Mouse (Mus musculus): ENCODE results near the gene Mum1l1. TPM values are rescaled to one million over a fixed set of nuclear protein-coding genes. Genes with fewer than 3 reads are reported as not detected.

Mum1l1 gene
- polyA plus RNA-seq, 2 experiments, result 0.42 to 1.6 TPM

- no peaks in the 10 kb centered on the region for H3K36me3 ChIP-seq (replicated peaks; ENCODE audit: control insufficient read depth, insufficient read depth, low read depth)
- WGBS (ENCODE audit: insufficient replicate concordance), result 55% methylated on average over 4 of the region's 4 CpGs
Measured at GRCm38 (mm10) chrX:139281966-139282365, 72.1 kb downstream of the Mum1l1 start.

More at GRCm38 (mm10) chrX:139281966-139282365, 72.1 kb downstream of the Mum1l1 start:
- H3K4me3 ChIP-seq (ENCODE audit: insufficient read depth in 1 of 2, low read depth in 2 of 2, low read length in 2 of 2), result no peak overlapping the region
- no peaks in the 10 kb centered on the region for H3K27me3 ChIP-seq (ENCODE audit: control insufficient read depth, insufficient read depth, low read length)
- no peak for DNase-seq (ENCODE audit: low read depth in 3 of 3, low spot score in 3 of 3)
- TF ChIP-seq CTCF (IDR thresholded peaks at IDR 0.05; ENCODE audit: low read depth) (no peak), EP300 (IDR thresholded peaks at IDR 0.05; ENCODE audit: low read depth) (no peak)
- no peaks in the 10 kb centered on the region for H3K4me1 ChIP-seq (replicated peaks; ENCODE audit: control insufficient read depth in 2 of 2, insufficient read depth in 2 of 2, low read length in 1 of 2)
- H3K9me3 ChIP-seq (ENCODE audit: control insufficient read depth, low read length), result no peaks in the 10 kb centered on the region
- H3K9ac ChIP-seq (replicated peaks), result no peak overlapping the region
- H3K4me2 ChIP-seq (ENCODE audit: low read depth), result no peak overlapping the region
- H3K27ac ChIP-seq, result no peak overlapping the region
- no peak for ATAC-seq (ENCODE audit: insufficient read depth)

Other genes starting within 250 kb of the Mum1l1 start
- gene Serpina7, start 124.8 kb upstream of the Mum1l1 start, polyA plus RNA-seq (2012; rRNA removed), result 1.4 and 2.6 TPM in 2 replicates
- gene Serpina7, start 124.8 kb upstream of the Mum1l1 start, polyA plus RNA-seq (2014; fragmentation: Nextera tagmentation; extraction: Ambion mirVana), result 8.5 and 8.9 TPM in 2 replicates
- not detected in 2 replicates for gene 4930513O06Rik, start 123.8 kb upstream of the Mum1l1 start, polyA plus RNA-seq (2012; rRNA removed)
- gene 4930513O06Rik, start 123.8 kb upstream of the Mum1l1 start, polyA plus RNA-seq (2014; fragmentation: Nextera tagmentation; extraction: Ambion mirVana), result 0.18 and 0.25 TPM in 2 replicates
- not detected in 2 replicates for gene 4933428M09Rik, start 30.8 kb upstream of the Mum1l1 start, polyA plus RNA-seq (2012; rRNA removed)
- not detected in 2 replicates for gene 4933428M09Rik, start 30.8 kb upstream of the Mum1l1 start, polyA plus RNA-seq (2014; fragmentation: Nextera tagmentation; extraction: Ambion mirVana)
- gene Trap1a, start 123.6 kb downstream of the Mum1l1 start, polyA plus RNA-seq (2012; rRNA removed), result 0.10 and 0.13 TPM in 2 replicates
- not detected in 2 replicates for gene Trap1a, start 123.6 kb downstream of the Mum1l1 start, polyA plus RNA-seq (2014; fragmentation: Nextera tagmentation; extraction: Ambion mirVana)